Mouse (Mus musculus) erythroblast, embryonic 14.5 days (primary cell): ENCODE results near the gene Vav3.

ENCODE experiments used
- GATA1 ChIP-seq: IDR thresholded peaks from 2 replicates; pipeline ENCODE4 v1.6.1; 2012; ENCODE audit warnings: low read length, inconsistent platforms, mixed read lengths
- TAL1 ChIP-seq: IDR thresholded peaks from 3 replicates; pipeline ENCODE4 v1.6.1; 2012; ENCODE audit warnings: low read length, inconsistent platforms, mixed read lengths

DNA sequence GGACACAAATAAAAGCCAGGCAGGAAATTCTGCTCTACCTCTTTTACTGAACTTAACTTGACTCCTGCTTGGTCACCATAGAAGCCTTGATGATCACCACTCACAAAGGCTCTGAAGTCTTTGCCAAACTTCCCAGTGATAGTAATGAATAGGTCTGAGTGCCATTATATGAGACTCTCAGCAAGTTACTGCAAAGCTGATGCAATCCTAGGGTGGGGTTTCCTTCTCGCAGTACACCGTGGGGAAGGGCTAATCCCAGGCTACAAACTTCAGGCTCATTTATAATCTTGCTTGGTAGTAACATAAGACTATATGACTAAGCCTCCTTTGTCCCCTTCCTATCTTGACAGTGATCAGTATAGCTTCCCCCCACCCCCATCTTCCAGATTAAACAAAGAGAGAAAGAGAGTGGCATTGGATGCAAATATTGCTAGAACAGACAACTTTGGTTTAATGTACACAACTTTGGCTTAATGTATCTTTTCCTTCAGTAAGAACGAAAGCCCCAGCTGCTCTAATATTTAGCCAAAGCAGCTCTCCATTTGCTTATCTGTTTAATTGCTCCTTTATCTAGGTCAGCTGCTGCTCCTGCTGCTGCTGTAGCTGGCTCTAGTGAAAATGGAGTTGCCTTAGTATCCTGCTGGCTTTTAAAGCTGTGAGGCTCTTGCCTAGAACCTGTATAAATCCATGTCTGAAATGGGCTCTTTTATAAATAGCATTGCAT, 228.3 kb downstream of the Vav3 start:
- no peak for TF ChIP-seq GATA1
- TF ChIP-seq TAL1 = no peak
